Comparison of ENCODE assay signal across 23 mouse cellular contexts in the genomic region with DNA sequence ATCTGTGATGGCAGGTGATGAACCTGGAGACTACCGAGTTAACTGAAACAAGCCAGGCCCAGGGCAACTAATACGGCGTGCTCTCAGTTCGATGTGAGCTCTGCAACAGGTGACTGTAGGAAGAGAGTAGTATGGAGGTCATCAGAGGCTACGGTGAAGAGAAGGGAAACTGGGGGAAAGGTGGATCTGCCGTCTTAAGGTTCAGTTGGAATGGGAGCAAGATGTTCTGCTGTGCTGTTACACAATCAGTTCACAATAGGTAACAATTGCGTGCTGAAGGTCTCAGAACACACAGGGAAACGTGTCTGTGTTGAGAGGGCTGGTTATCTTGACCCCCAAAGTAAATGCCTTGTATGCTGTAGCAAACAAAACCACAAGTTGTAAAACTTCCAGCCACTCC. TPM values are rescaled to one million over a fixed set of nuclear protein-coding genes. Genes with fewer than 3 reads are reported as not detected.
DNase-seq lines count a peak whose midpoint lies in the region; ATAC-seq and TF ChIP-seq lines count a peak whose summit lies in the region.
"Had no signal": no experiment of that assay in that cellular context is flagged by ENCODE, and none has a peak within 500 bp of the region (broad histone marks: within the 10 kb centered on the region; RNA-seq: fewer than 3 reads in every experiment).

No protein-coding gene starts in this region.

- no peak for TF ChIP-seq CTCF in intestine, postnatal 0 days (IDR thresholded peaks at IDR 0.05; ENCODE audit: low read depth)
- TF ChIP-seq CTCF in stomach, postnatal 0 days (IDR thresholded peaks at IDR 0.05; ENCODE audit: low read depth), result no peak

- DNase-seq in kidney, adult 11 months, result peak; percentile 17
- peak; percentile 30 to 34 for DNase-seq in kidney, adult 8-10 months
- no peak for DNase-seq in stomach, postnatal 0 days (ENCODE audit: low spot score)
- DNase-seq: adrenal gland, adult 2 months; adrenal gland, postnatal 14 days; cerebellum, adult 11 months; cerebellum, adult 2 months; cerebellum, adult 9-11 months; cerebellum, postnatal 25 days; forebrain, postnatal 0 days; gastrocnemius, adult 2 months; gastrocnemius, postnatal 25 days; heart, adult 2 months had no signal

- no peak for TF ChIP-seq EP300 in stomach, postnatal 0 days (optimal IDR thresholded peaks at IDR 0.05)

- 88% methylated on average over 8 of the region's 8 CpGs for WGBS in kidney, embryonic 16.5 days
- 89% methylated on average over 8 of the region's 8 CpGs for WGBS in kidney, embryonic 15.5 days
- 48% methylated on average over 8 of the region's 8 CpGs for WGBS in intestine, postnatal 0 days
- 79% methylated on average over 8 of the region's 8 CpGs for WGBS in stomach, postnatal 0 days

- H3K9me3 ChIP-seq in kidney, embryonic 16.5 days (ENCODE audit: low read length), result 0 out of 2 replicates have a peak, but pooled peaks cover 3% of the 10 kb centered on the region
- H3K9me3 ChIP-seq in kidney, embryonic 15.5 days (replicated peaks), result 0 out of 2 replicates have a peak, but pooled peaks cover 5% of the 10 kb centered on the region
- H3K9me3 ChIP-seq in intestine, postnatal 0 days (ENCODE audit: control insufficient read depth), result no peaks in the 10 kb centered on the region
- H3K9me3 ChIP-seq in stomach, postnatal 0 days (ENCODE audit: control insufficient read depth, low read length), result no peaks in the 10 kb centered on the region
- H3K9me3 ChIP-seq: embryonic facial prominence, embryonic 12.5 days; embryonic facial prominence, embryonic 15.5 days; hindbrain, embryonic 12.5 days; hindbrain, embryonic 15.5 days had no signal

- H3K36me3 ChIP-seq in kidney, embryonic 16.5 days (ENCODE audit: insufficient read depth, low read length), result no peaks in the 10 kb centered on the region
- H3K36me3 ChIP-seq in kidney, embryonic 15.5 days, result no peaks in the 10 kb centered on the region
- H3K36me3 ChIP-seq in intestine, postnatal 0 days (ENCODE audit: control insufficient read depth, insufficient read depth), result no peaks in the 10 kb centered on the region
- no peaks in the 10 kb centered on the region for H3K36me3 ChIP-seq in stomach, postnatal 0 days (ENCODE audit: control insufficient read depth, insufficient read depth, low read length)
- H3K36me3 ChIP-seq: embryonic facial prominence, embryonic 12.5 days; embryonic facial prominence, embryonic 15.5 days; hindbrain, embryonic 12.5 days; hindbrain, embryonic 15.5 days had no signal

- no peak overlapping the region for H3K4me2 ChIP-seq in kidney, embryonic 16.5 days (replicated peaks; ENCODE audit: low read depth, low read length)
- no peak overlapping the region for H3K4me2 ChIP-seq in kidney, embryonic 15.5 days
- no peak overlapping the region for H3K4me2 ChIP-seq in intestine, postnatal 0 days (replicated peaks; ENCODE audit: low read depth)
- H3K4me2 ChIP-seq in stomach, postnatal 0 days (replicated peaks; ENCODE audit: low read depth), result no peak overlapping the region
- H3K4me2 ChIP-seq: embryonic facial prominence, embryonic 12.5 days; embryonic facial prominence, embryonic 15.5 days; heart, embryonic 11.5 days; hindbrain, embryonic 12.5 days; hindbrain, embryonic 15.5 days had no signal

- no peak overlapping the region for H3K27ac ChIP-seq in kidney, embryonic 16.5 days (ENCODE audit: low read length)
- no peak overlapping the region for H3K27ac ChIP-seq in kidney, embryonic 15.5 days
- no peak overlapping the region for H3K27ac ChIP-seq in intestine, postnatal 0 days (ENCODE audit: low read depth, low read length)
- H3K27ac ChIP-seq in stomach, postnatal 0 days (replicated peaks), result peak overlapping the region; percentile 45
- H3K27ac ChIP-seq: embryonic facial prominence, embryonic 12.5 days; embryonic facial prominence, embryonic 15.5 days; gastrocnemius, adult 2 months; heart, adult 2 months; hindbrain, embryonic 12.5 days; hindbrain, embryonic 15.5 days had no signal

- no peak for ATAC-seq in kidney, embryonic 16.5 days (ENCODE audit: low FRiP score, low TSS enrichment)
- ATAC-seq in kidney, embryonic 15.5 days (replicated peaks; ENCODE audit: low FRiP score), result no peak
- ATAC-seq in intestine, postnatal 0 days, result peak; percentile 73
- ATAC-seq in stomach, postnatal 0 days (ENCODE audit: low FRiP score, low TSS enrichment), result peak; percentile 36; the same call in 1 of the 2 replicates
- ATAC-seq: CD4-positive, CD25-positive, alpha-beta regulatory T cell, adult 4 months; forebrain, embryonic 14.5 days; forebrain, postnatal 0 days had no signal

- no peaks in the 10 kb centered on the region for H3K27me3 ChIP-seq in kidney, embryonic 16.5 days (ENCODE audit: insufficient read depth, low read length)
- H3K27me3 ChIP-seq in kidney, embryonic 15.5 days, result peaks cover 8% of the 10 kb centered on the region; the same call in 1 of the 2 replicates
- no peaks in the 10 kb centered on the region for H3K27me3 ChIP-seq in intestine, postnatal 0 days (replicated peaks; ENCODE audit: control insufficient read depth, insufficient read depth, low read length)
- H3K27me3 ChIP-seq in stomach, postnatal 0 days (ENCODE audit: control insufficient read depth, insufficient read depth, low read length), result no peaks in the 10 kb centered on the region
- H3K27me3 ChIP-seq: embryonic facial prominence, embryonic 15.5 days; hindbrain, embryonic 12.5 days; hindbrain, embryonic 15.5 days had no signal

- no peaks in the 10 kb centered on the region for H3K4me1 ChIP-seq in kidney, embryonic 16.5 days (ENCODE audit: insufficient read depth, low read length)
- H3K4me1 ChIP-seq in kidney, embryonic 15.5 days, result no peaks in the 10 kb centered on the region
- no peaks in the 10 kb centered on the region for H3K4me1 ChIP-seq in intestine, postnatal 0 days (replicated peaks; ENCODE audit: control insufficient read depth, insufficient read depth, low read length)
- H3K4me1 ChIP-seq in stomach, postnatal 0 days (replicated peaks; ENCODE audit: control insufficient read depth, insufficient read depth), result no peaks in the 10 kb centered on the region
- H3K4me1 ChIP-seq: embryonic facial prominence, embryonic 12.5 days; embryonic facial prominence, embryonic 15.5 days; hindbrain, embryonic 12.5 days; hindbrain, embryonic 15.5 days had no signal

- no peak overlapping the region for H3K4me3 ChIP-seq in kidney, embryonic 16.5 days (ENCODE audit: low read length)
- H3K4me3 ChIP-seq in kidney, embryonic 15.5 days (replicated peaks), result no peak overlapping the region
- H3K4me3 ChIP-seq in intestine, postnatal 0 days (ENCODE audit: low read depth, low read length), result no peak overlapping the region
- no peak overlapping the region for H3K4me3 ChIP-seq in stomach, postnatal 0 days (ENCODE audit: low read depth, low read length)
- H3K4me3 ChIP-seq: embryonic facial prominence, embryonic 12.5 days; embryonic facial prominence, embryonic 15.5 days; gastrocnemius, adult 2 months; heart, adult 2 months; hindbrain, embryonic 12.5 days; hindbrain, embryonic 15.5 days had no signal

- H3K9ac ChIP-seq in kidney, embryonic 16.5 days (replicated peaks; ENCODE audit: low read length), result no peak overlapping the region
- no peak overlapping the region for H3K9ac ChIP-seq in kidney, embryonic 15.5 days
- H3K9ac ChIP-seq in intestine, postnatal 0 days (ENCODE audit: low read depth, low read length), result no peak overlapping the region
- H3K9ac ChIP-seq in stomach, postnatal 0 days (ENCODE audit: low read length), result no peak overlapping the region
- H3K9ac ChIP-seq: embryonic facial prominence, embryonic 12.5 days; embryonic facial prominence, embryonic 15.5 days; forebrain, postnatal 0 days; hindbrain, embryonic 12.5 days; hindbrain, embryonic 15.5 days had no signal

RNA-seq across cellular contexts. Expression of a gene that starts 6.7 kb away (rescaled TPM):
- polyA plus RNA-seq in kidney, embryonic 16.5 days (2015; fragmentation: Nextera tagmentation; extraction: Ambion mirVana), result 37.5 and 38.6 TPM in 2 replicates
- 35.0 TPM in 2 replicates for polyA plus RNA-seq in kidney, embryonic 15.5 days (2015; fragmentation: Nextera tagmentation; extraction: Ambion mirVana)
- polyA plus RNA-seq in intestine, postnatal 0 days (2015; fragmentation: Nextera tagmentation; extraction: Ambion mirVana), result 179 and 207 TPM in 2 replicates
- polyA plus RNA-seq in stomach, postnatal 0 days (2015; fragmentation: Nextera tagmentation; extraction: Ambion mirVana), result 130 and 148 TPM in 2 replicates

RNA-seq across cellular contexts. Expression of a gene that starts 48.9 kb away (rescaled TPM):
- 12.8 and 14.3 TPM in 2 replicates for polyA plus RNA-seq in kidney, embryonic 16.5 days (2015; fragmentation: Nextera tagmentation; extraction: Ambion mirVana)
- polyA plus RNA-seq in kidney, embryonic 15.5 days (2015; fragmentation: Nextera tagmentation; extraction: Ambion mirVana), result 12.3 and 12.8 TPM in 2 replicates
- polyA plus RNA-seq in intestine, postnatal 0 days (2015; fragmentation: Nextera tagmentation; extraction: Ambion mirVana), result 62.9 and 66.0 TPM in 2 replicates
- 27.2 and 30.2 TPM in 2 replicates for polyA plus RNA-seq in stomach, postnatal 0 days (2015; fragmentation: Nextera tagmentation; extraction: Ambion mirVana)

Comparison
In these comparisons a context has a peak if more than half of its experiments do, and no peak if none do; other contexts are left out.
1. ATAC-seq: peak in intestine, postnatal 0 days (single experiment) and stomach, postnatal 0 days (single experiment); none in kidney, embryonic 16.5 days (single experiment) and kidney, embryonic 15.5 days (single experiment).